Mouse (Mus musculus) MEL (cell line): ENCODE data around the gene Vwa5b2. TPM values are rescaled to one million over a fixed set of nuclear protein-coding genes. Genes with fewer than 3 reads are reported as not detected.

Source experiments
- DNase-seq: peaks from one replicate; pipeline ENCODE4 v3.0.0; 2011; ENCODE audit warnings: low read depth, low spot score
- H3K27ac ChIP-seq: 2 replicates; pipeline ENCODE4 v1.5.1; 2012; ENCODE audit warnings: low read depth, mild to moderate bottlenecking, control low read depth, low read length, moderate library complexity; ENCODE audit not compliant: control insufficient read depth
- H3K27me3 ChIP-seq, 2 experiments: fragments of 150-350 bp in 1 of 2; sonication (generic) in 1 of 2; 2 replicates each; pipeline ENCODE4 v1.6.1; 2012; ENCODE audit warnings: low read length in 2 of 2, mild to moderate bottlenecking in 2 of 2, improper control_type of control experiment in 1 of 2, moderate library complexity in 1 of 2; ENCODE audit not compliant: insufficient read depth in 2 of 2, control insufficient read depth in 1 of 2
- H3K36me3 ChIP-seq, 2 experiments: 2 replicates each; pipeline ENCODE4 v1.6.1; 2012 to 2014; ENCODE audit warnings: low read length in 2 of 2, improper control_type of control experiment in 1 of 2, inconsistent platforms in 1 of 2, mild to moderate bottlenecking in 1 of 2; ENCODE audit not compliant: insufficient read depth in 2 of 2, control insufficient read depth in 1 of 2
- H3K4me1 ChIP-seq, 2 experiments: fragments of 150-350 bp in 1 of 2; sonication (generic) in 1 of 2; 2 replicates each; pipeline ENCODE4 v1.6.1; 2012; ENCODE audit warnings: low read length in 2 of 2, improper control_type of control experiment in 1 of 2, mild to moderate bottlenecking in 1 of 2; ENCODE audit not compliant: insufficient read depth in 2 of 2, control insufficient read depth in 1 of 2
- H3K4me3 ChIP-seq, 2 experiments: fragments of 150-350 bp in 1 of 2; sonication (generic) in 1 of 2; 2 replicates each; pipeline ENCODE4 v1.5.1; 2012; ENCODE audit warnings: low read depth in 2 of 2, low read length in 2 of 2, mild to moderate bottlenecking in 2 of 2, moderate library complexity in 2 of 2, control low read depth in 1 of 2, improper control_type of control experiment in 1 of 2; ENCODE audit not compliant: control insufficient read depth in 1 of 2, insufficient read depth in 1 of 2
- H3K79me2 ChIP-seq: 2 replicates; pipeline ENCODE4 v1.6.1; 2012; ENCODE audit warnings: mild to moderate bottlenecking, low read length, moderate library complexity; ENCODE audit not compliant: control insufficient read depth, poor library complexity, insufficient read depth
- H3K9ac ChIP-seq: 2 replicates; pipeline ENCODE4 v1.6.1; 2012; ENCODE audit warnings: low read depth, mild to moderate bottlenecking, control low read depth, low read length, moderate library complexity; ENCODE audit not compliant: control insufficient read depth, poor library complexity, severe bottlenecking
- H3K9me3 ChIP-seq: fragments of 150-350 bp; sonication (generic); replicated peaks from 2 replicates; pipeline ENCODE4 v1.6.1; 2012; ENCODE audit warnings: mild to moderate bottlenecking, low read length, improper control_type of control experiment, moderate library complexity; ENCODE audit not compliant: insufficient read depth
- BHLHE40 ChIP-seq: IDR thresholded peaks from 2 replicates; pipeline ENCODE4 v1.6.1; 2012; ENCODE audit warnings: low read depth, mild to moderate bottlenecking, inconsistent platforms, low read length, improper control_type of control experiment, borderline replicate concordance
- CHD1 ChIP-seq: IDR thresholded peaks from 2 replicates; pipeline ENCODE4 v1.6.1; 2012; ENCODE audit warnings: low read depth, mild to moderate bottlenecking, inconsistent platforms, low read length, improper control_type of control experiment
- CTCF ChIP-seq, 3 experiments: IDR thresholded peaks in 2 of 3; conservative IDR thresholded peaks in 1 of 3; 2 replicates each; pipeline ENCODE4 v1.5.1; 2011 to 2012; ENCODE audit warnings: low read length in 3 of 3, low read depth in 2 of 3, mild to moderate bottlenecking in 2 of 3, improper control_type of control experiment in 1 of 3, inconsistent platforms in 1 of 3, mixed read lengths in 1 of 3, moderate library complexity in 1 of 3; ENCODE audit not compliant: control insufficient read depth in 1 of 3, insufficient read depth in 1 of 3, poor library complexity in 1 of 3, severe bottlenecking in 1 of 3
- E2F4 ChIP-seq: IDR thresholded peaks from 2 replicates; pipeline ENCODE4 v1.6.1; 2011; ENCODE audit warnings: low read depth, low read length, improper control_type of control experiment, borderline replicate concordance
- ELF1 ChIP-seq: IDR thresholded peaks from 2 replicates; pipeline ENCODE4 v1.6.1; 2014; ENCODE audit warnings: low read depth, mild to moderate bottlenecking, inconsistent platforms, low read length, improper control_type of control experiment, moderate library complexity
- EP300 ChIP-seq, 2 experiments: IDR thresholded peaks; 2 replicates each; pipeline ENCODE4 v1.6.1; 2011; ENCODE audit warnings: improper control_type of control experiment in 2 of 2, low read length in 2 of 2, low read depth in 1 of 2, mild to moderate bottlenecking in 1 of 2
- ETS1 ChIP-seq: IDR thresholded peaks from 2 replicates; pipeline ENCODE4 v1.6.1; 2012; ENCODE audit warnings: low read depth, mild to moderate bottlenecking, inconsistent platforms, low read length, improper control_type of control experiment, moderate library complexity
- GABPA ChIP-seq: IDR thresholded peaks from 2 replicates; pipeline ENCODE4 v1.6.1; 2012; ENCODE audit warnings: low read depth, mild to moderate bottlenecking, inconsistent platforms, low read length, improper control_type of control experiment, moderate library complexity
- HCFC1 ChIP-seq: IDR thresholded peaks from 2 replicates; pipeline ENCODE4 v1.6.1; 2012; ENCODE audit warnings: low read depth, mild to moderate bottlenecking, inconsistent platforms, low read length, improper control_type of control experiment, moderate library complexity
- JUND ChIP-seq: IDR thresholded peaks from 2 replicates; pipeline ENCODE4 v1.6.1; 2011; ENCODE audit warnings: low read depth, mild to moderate bottlenecking, improper control_type of control experiment, low read length
- KAT2A ChIP-seq: conservative IDR thresholded peaks from 2 replicates; pipeline ENCODE4 v1.6.1; 2012; ENCODE audit warnings: low read depth, low read length, improper control_type of control experiment, inconsistent platforms
- MAX ChIP-seq: IDR thresholded peaks from 2 replicates; pipeline ENCODE4 v1.6.1; 2011; ENCODE audit warnings: low read length, improper control_type of control experiment
- MAZ ChIP-seq: IDR thresholded peaks from 2 replicates; pipeline ENCODE4 v1.6.1; 2012; ENCODE audit warnings: low read depth, mild to moderate bottlenecking, inconsistent platforms, low read length, improper control_type of control experiment
- MXI1 ChIP-seq: IDR thresholded peaks from 2 replicates; pipeline ENCODE4 v1.6.1; 2011; ENCODE audit warnings: mild to moderate bottlenecking, low read depth, low read length, improper control_type of control experiment
- MYC ChIP-seq: IDR thresholded peaks from 2 replicates; pipeline ENCODE4 v1.6.1; 2011; ENCODE audit warnings: low read depth, mild to moderate bottlenecking, low read length, improper control_type of control experiment, moderate library complexity
- NELFE ChIP-seq: IDR thresholded peaks from 2 replicates; pipeline ENCODE4 v1.6.1; 2011; ENCODE audit warnings: low read depth, low read length, improper control_type of control experiment
- NRF1 ChIP-seq: IDR thresholded peaks from 2 replicates; pipeline ENCODE4 v1.6.1; 2014; ENCODE audit warnings: low read depth, mild to moderate bottlenecking, inconsistent platforms, low read length, improper control_type of control experiment, moderate library complexity; ENCODE audit not compliant: poor library complexity, insufficient read depth, severe bottlenecking
- POLR2A ChIP-seq, 2 experiments: IDR thresholded peaks; 2 replicates each; pipeline ENCODE4 v1.6.1; 2011 to 2012; ENCODE audit warnings: low read length in 2 of 2, mild to moderate bottlenecking in 2 of 2, control low read depth in 1 of 2, improper control_type of control experiment in 1 of 2, low read depth in 1 of 2, moderate library complexity in 1 of 2; ENCODE audit not compliant: control insufficient read depth in 1 of 2, insufficient read depth in 1 of 2, poor library complexity in 1 of 2
- RAD21 ChIP-seq: IDR thresholded peaks from 2 replicates; pipeline ENCODE4 v1.6.1; 2011; ENCODE audit warnings: mild to moderate bottlenecking, low read depth, low read length, improper control_type of control experiment
- RCOR1 ChIP-seq: IDR thresholded peaks from 2 replicates; pipeline ENCODE4 v1.6.1; 2012; ENCODE audit warnings: low read depth, mild to moderate bottlenecking, inconsistent platforms, low read length, improper control_type of control experiment
- SIN3A ChIP-seq: IDR thresholded peaks from 2 replicates; pipeline ENCODE4 v1.6.1; 2012; ENCODE audit warnings: low read length, improper control_type of control experiment, inconsistent platforms
- SMC3 ChIP-seq: IDR thresholded peaks from 2 replicates; pipeline ENCODE4 v1.6.1; 2011; ENCODE audit warnings: low read depth, low read length, improper control_type of control experiment
- TBP ChIP-seq: IDR thresholded peaks from 2 replicates; pipeline ENCODE4 v1.8.0; 2011; ENCODE audit warnings: low read depth, low read length, improper control_type of control experiment
- TCF12 ChIP-seq: IDR thresholded peaks from 2 replicates; pipeline ENCODE4 v1.6.1; 2014; ENCODE audit warnings: low read depth, mild to moderate bottlenecking, inconsistent platforms, low read length, improper control_type of control experiment, moderate library complexity
- USF2 ChIP-seq, 2 experiments: IDR thresholded peaks; 2 replicates each; pipeline ENCODE4 v1.6.1; 2011 to 2012; ENCODE audit warnings: improper control_type of control experiment in 2 of 2, low read length in 2 of 2, borderline replicate concordance in 1 of 2, inconsistent platforms in 1 of 2, low read depth in 1 of 2, mild to moderate bottlenecking in 1 of 2; ENCODE audit not compliant: insufficient read depth in 1 of 2
- ZC3H11A ChIP-seq: IDR thresholded peaks from 2 replicates; pipeline ENCODE4 v1.6.1; 2012; ENCODE audit warnings: low read depth, mild to moderate bottlenecking, inconsistent platforms, low read length, improper control_type of control experiment
- ZMIZ1 ChIP-seq: IDR thresholded peaks from 2 replicates; pipeline ENCODE4 v1.6.1; 2012; ENCODE audit warnings: low read depth, mild to moderate bottlenecking, inconsistent platforms, low read length, improper control_type of control experiment, moderate library complexity
- ZNF384 ChIP-seq: IDR thresholded peaks from 2 replicates; pipeline ENCODE4 v1.6.1; 2012; ENCODE audit warnings: low read depth, mild to moderate bottlenecking, inconsistent platforms, low read length, improper control_type of control experiment
- polyA plus RNA-seq, 2 experiments: library from polyadenylated mRNA; stranded (reverse) in 1 of 2; unstranded in 1 of 2; fragments of >175 nt in 1 of 2; fragments of >200 nt in 1 of 2; gene quantifications; 2 replicates each; pipeline versions ENCODE4 v1.2.1 to v1.2.4; 2012; ENCODE audit warnings: low replicate concordance in 2 of 2, low read depth in 1 of 2; ENCODE audit not compliant: insufficient read length in 2 of 2, insufficient read depth in 1 of 2, missing spikeins in 1 of 2
- total RNA-seq: library from RNA; depleted of rRNA; stranded (reverse); fragments of 300-350 nt; gene quantifications from 2 replicates; pipeline ENCODE4 v1.2.3, GENCODE M21; 2012

Gene Vwa5b2
- total and polyA plus RNA-seq, 3 experiments = 0.15 to 0.33 TPM; not detected in 1

- no peaks in the 10 kb centered on the region for H3K9me3 ChIP-seq
- H3K9ac ChIP-seq = no peak overlapping the region
- H3K27me3 ChIP-seq = no peaks in the 10 kb centered on the region
- H3K4me1 ChIP-seq = no peaks in the 10 kb centered on the region
- H3K27ac ChIP-seq = no peak overlapping the region
- DNase-seq = no peak
- peaks cover 0 to 2% of the 10 kb centered on the region in 2 experiments; a peak in 2 of 4 replicates for H3K36me3 ChIP-seq
- TF ChIP-seq SMC3 (no peak), MYC (no peak), KAT2A (no peak), GABPA (no peak), BHLHE40 (no peak), NRF1 (no peak), TCF12 (no peak), CHD1 (no peak), MXI1 (no peak), JUND (no peak), USF2 (IDR thresholded peaks at IDR 0.05; ENCODE audit: borderline replicate concordance in 1 of 2, insufficient read depth in 1 of 2, low read depth in 1 of 2, low read length in 2 of 2) (no peak), POLR2A (IDR thresholded peaks at IDR 0.05; ENCODE audit: control insufficient read depth in 1 of 2, insufficient read depth in 1 of 2, low read depth in 1 of 2, low read length in 2 of 2, poor library complexity in 1 of 2) (no peak), RAD21 (no peak), HCFC1 (no peak), CTCF (IDR thresholded peaks at IDR 0.05 in 2 of 3, conservative IDR thresholded peaks at IDR 0.05 in 1 of 3; ENCODE audit: control insufficient read depth in 1 of 3, insufficient read depth in 1 of 3, low read depth in 2 of 3, low read length in 3 of 3, poor library complexity in 1 of 3, severe bottlenecking in 1 of 3) (no peak), NELFE (no peak)
- H3K4me3 ChIP-seq = no peak overlapping the region
- peaks cover 7% of the 10 kb centered on the region for H3K79me2 ChIP-seq
Measured at GRCm38 (mm10) chr16:20604705-20605104, 15.4 kb downstream of the Vwa5b2 start.

- peak; percentile 96 for DNase-seq
- peak overlapping the region; percentile 99 for H3K9ac ChIP-seq
- peak overlapping the region; percentile 90 for H3K27ac ChIP-seq
- peaks cover 24% of the 10 kb centered on the region for H3K79me2 ChIP-seq
- no peaks in the 10 kb centered on the region for H3K27me3 ChIP-seq
- peak overlapping the region; percentile 91 to 95 for H3K4me3 ChIP-seq
- no peaks in the 10 kb centered on the region for H3K9me3 ChIP-seq
- H3K4me1 ChIP-seq = no peaks in the 10 kb centered on the region; a peak in 1 of 4 replicates
- peaks cover 0 to 10% of the 10 kb centered on the region in 2 experiments; a peak in 2 of 4 replicates for H3K36me3 ChIP-seq
- peak; percentile 92 to 100 for TF ChIP-seq POLR2A (IDR thresholded peaks at IDR 0.05; ENCODE audit: control insufficient read depth in 1 of 2, insufficient read depth in 1 of 2, low read depth in 1 of 2, low read length in 2 of 2, poor library complexity in 1 of 2)
- peak; percentile 97 for TF ChIP-seq TBP
- TF ChIP-seq MAZ = peak; percentile 85
- peak; percentile 96 for TF ChIP-seq NELFE
- peak; percentile 77 for TF ChIP-seq ELF1
- 0 out of 2 replicates have a peak, but pooled peaks have one; percentile 37 for TF ChIP-seq NRF1
- no peak; a peak in 1 of 4 replicates for TF ChIP-seq EP300 (IDR thresholded peaks at IDR 0.05; ENCODE audit: low read depth in 1 of 2, low read length in 2 of 2)
- peak; percentile 97 for TF ChIP-seq SIN3A
- TF ChIP-seq E2F4 = peak; percentile 86
- TF ChIP-seq CTCF (IDR thresholded peaks at IDR 0.05 in 2 of 3, conservative IDR thresholded peaks at IDR 0.05 in 1 of 3; ENCODE audit: control insufficient read depth in 1 of 3, insufficient read depth in 1 of 3, low read depth in 2 of 3, low read length in 3 of 3, poor library complexity in 1 of 3, severe bottlenecking in 1 of 3) = no peak
- no peak for TF ChIP-seq ZC3H11A
- TF ChIP-seq RCOR1 = peak; percentile 61
- peak; percentile 92; the same call in 1 of the 2 replicates for TF ChIP-seq ZMIZ1
- peak; percentile 95 for TF ChIP-seq MAX
- peak; percentile 92 for TF ChIP-seq TCF12
- 0 out of 2 replicates have a peak, but pooled peaks have one; percentile 15 for TF ChIP-seq ZNF384
- peak; percentile 89 for TF ChIP-seq HCFC1
- TF ChIP-seq ETS1 = peak; percentile 69; the same call in 1 of the 2 replicates
Measured at GRCm38 (mm10) chr16:20610501-20611356, 21.5 kb downstream of the Vwa5b2 start.
